Mouse (Mus musculus): ENCODE measurements around the gene Antxr2. TPM values are rescaled to one million over a fixed set of nuclear protein-coding genes. Genes with fewer than 3 reads are reported as not detected.

Gene Antxr2
- total RNA-seq, 4 experiments from 2014 or later = 4.5 to 8.2 (median 6.0) TPM

DNA sequence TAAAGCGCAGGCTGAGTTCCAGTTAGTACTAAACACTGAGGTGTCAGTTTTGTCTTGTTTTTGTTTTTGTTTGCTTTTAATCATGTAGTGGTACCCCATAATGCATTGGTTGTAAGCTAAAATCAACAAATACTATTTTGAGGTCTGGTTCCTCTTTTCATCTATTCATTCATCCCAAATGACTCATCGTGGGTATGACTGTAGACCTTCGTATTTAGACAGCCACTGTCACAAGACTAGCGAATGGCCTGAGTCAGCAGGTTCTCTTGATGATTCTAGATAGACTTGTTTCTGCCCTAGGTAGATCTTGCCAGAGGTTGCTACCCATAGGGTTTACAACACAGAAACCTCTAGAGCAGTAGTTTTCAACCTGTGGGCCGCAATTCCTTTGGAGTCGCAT, 116.9 kb downstream of the Antxr2 start:
- DNase-seq (ENCODE audit: low spot score in 2 of 2) = no peak

DNA sequence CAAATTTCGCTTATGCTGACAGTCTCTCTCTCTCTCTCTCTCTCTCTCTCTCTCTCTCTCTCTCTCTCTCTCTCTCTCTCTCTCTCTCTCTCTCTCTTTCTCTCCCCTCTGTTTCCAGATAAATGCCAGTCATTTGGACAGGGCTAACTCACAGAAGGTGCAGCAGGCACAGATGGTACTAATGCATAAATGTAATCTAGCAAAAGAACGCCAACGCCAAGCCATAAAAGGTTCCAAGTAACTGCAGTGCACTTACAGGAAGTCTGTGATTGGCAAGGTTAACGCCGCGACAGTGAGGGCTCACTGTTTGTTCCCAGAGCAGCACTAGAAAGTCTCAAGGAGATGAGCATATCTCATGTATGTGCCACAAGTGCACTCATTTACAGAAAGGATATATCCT, 123.4 kb downstream of the Antxr2 start:
- DNase-seq (ENCODE audit: low spot score in 2 of 2) = no peak

DNA sequence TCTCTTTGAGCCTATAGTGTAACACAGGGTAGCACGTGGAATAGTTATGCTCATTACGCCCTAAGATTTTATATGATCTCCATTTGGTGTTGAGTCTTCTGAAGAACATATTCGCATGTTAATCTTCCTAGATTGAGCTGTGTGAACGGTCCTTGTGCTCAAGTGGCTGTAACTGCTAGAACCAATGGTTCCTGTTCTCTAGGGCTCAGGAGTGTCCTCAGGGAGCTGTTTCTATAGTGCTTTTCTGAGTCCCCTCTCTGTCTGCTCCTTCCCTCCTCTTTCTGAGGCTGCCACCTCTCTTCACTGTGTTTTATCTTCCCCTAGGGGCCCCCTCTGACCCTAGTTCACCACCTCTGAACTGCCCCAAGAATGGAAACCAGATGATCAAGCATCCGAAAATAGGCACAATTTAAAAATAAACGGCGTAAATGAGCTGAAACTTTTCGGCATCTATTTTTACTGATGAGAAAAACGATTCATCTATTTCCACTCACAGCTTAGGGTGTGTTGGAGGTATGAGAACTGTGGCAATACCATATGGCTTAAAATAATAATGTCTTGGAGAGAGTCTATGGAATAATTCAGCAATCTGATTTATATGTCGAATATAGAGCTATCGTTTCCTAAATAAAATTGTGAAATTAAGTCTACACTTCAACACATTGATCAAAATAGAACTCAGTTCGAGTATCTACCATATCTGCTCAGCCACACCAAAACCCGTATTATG, 124.1 kb downstream of the Antxr2 start:
- DNase-seq (ENCODE audit: low spot score in 2 of 2) = no peak

DNA sequence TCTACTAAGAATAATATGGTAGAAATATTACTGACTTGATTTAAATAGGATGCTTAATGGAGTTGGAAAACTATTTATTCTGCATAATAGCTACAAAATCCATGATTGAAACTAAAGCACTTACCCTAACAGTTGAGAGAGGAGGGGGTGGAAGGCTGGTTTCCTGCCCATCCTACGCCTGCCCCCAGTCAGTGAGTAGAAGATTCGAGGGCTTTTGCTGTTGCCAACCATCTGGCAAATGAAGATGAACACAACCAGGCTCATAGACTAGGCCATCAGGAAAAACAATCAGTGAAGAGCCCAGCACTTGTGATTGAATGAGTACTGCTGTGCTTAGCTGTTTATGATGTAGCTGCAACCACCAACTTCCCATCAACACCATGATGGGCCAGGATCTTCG, 125.0 kb downstream of the Antxr2 start:
- DNase-seq (ENCODE audit: low spot score in 2 of 2) = no peak

DNA sequence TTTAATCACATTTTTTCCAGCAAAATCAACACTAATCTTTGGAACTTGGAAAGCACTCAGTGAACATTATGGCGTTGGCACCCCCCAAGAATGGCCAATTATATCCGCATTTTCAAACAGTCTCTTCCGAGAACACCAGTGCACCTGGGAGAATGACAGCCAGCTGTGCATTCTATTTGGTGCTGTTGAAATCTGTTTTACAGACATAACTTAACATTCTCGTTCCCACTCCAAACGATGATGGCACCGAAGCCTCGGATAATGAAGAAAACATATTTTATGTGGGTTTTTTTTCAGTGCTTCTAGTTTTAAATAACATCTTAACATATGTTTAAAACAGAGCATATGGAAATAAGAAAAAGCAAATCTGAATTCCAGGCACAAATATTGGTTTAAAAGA, 129.7 kb downstream of the Antxr2 start:
- no peak for DNase-seq (ENCODE audit: low spot score in 2 of 2)

DNA sequence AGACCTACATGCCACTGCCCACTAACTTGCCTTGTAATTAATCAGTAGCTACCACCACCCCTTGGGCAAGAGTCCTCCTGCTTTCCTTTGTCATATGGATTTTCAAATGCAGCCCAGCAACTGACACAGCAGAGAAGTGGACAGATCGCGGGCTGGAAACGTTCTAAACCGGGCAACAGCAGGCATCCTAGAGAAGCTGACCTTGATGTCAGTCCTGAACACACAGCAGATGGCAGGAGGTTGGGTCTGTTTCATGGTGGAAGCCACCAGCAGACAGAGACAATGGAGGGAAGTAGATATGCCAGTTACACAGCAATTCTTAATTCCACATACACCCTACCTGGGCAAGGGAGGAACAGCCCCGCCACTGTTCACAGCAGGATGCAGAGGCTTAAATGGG, 131.5 kb downstream of the Antxr2 start:
- DNase-seq (ENCODE audit: low spot score in 2 of 2) = no peak

DNA sequence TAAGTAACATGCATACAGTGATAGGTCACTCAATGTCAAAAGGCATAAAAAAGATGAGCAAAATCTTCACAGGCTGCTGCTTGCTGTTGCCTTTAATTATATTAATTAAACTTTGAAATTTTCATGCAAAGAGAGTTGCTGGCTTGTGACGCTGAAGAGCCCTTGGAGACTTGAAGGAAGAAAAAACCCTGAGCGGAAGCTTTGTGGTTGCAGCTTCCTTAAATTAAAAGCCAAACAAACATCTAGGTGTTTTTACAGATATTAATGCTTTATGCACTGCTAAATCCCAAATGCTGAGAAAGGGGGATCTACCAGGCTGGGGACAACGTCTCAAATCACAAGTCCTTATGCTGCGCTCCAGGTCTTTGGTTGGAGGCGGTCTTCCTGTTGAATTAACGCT, 145.4 kb downstream of the Antxr2 start:
- DNase-seq (ENCODE audit: low spot score in 2 of 2) = no peak

DNA sequence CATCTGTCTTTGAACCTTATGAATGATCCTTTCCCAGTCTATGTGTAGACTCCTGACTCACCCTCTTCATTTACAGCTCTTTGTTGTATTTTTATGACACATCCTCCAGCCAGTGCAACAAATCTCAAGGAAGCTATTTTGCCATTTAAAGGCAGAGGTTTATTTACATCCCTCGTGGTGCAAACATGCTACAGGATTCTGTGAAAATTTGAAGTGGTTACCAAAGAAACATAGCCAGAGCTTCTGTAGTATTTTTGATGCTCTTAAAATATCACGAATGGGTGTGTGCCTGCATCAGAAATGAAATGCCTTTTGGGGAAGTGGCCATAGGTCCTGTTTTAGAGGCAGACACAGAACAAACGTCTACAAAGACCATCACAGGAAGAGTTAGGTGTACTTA, 146.7 kb downstream of the Antxr2 start:
- DNase-seq (ENCODE audit: low spot score in 2 of 2) = no peak

DNA sequence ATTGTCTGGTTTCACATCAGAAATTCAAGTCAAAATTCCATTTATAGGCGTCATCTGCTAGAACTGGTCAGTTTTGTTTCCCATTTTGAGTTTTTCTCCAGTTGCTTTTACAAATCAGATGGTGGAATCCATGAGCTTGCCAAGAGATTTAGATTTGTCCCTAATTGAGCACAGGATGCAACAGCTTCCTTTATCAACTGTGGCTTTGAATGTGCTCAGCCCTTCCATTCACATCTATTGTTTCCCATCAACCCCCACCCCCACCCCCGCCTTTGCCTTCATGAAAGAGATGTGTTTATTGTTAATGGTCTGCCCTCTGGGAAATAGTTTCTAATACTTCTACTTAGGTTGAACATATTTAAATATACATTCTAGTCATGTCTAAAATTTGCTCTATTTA, 149.4 kb downstream of the Antxr2 start:
- DNase-seq (ENCODE audit: low spot score in 2 of 2) = no peak

DNA sequence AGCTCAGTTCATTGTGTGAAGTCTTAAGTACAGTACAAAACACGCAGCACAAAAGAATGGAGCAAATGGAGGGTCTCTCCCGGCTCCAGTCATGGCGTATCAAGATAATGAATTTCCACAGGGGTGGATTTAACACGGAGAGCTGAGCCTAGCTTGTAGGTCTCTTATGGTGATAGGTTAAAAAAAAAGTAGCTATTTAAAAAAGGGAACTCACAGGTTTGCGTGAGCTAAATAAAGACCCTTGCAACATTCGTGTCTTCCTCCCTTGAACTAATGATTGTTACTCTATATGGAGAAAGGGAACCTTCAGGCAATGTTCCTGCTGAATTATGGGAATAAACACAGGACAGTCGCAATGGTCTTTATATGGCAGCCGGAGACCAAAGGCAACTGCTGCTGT, 150.7 kb downstream of the Antxr2 start:
- no peak for DNase-seq (ENCODE audit: low spot score in 2 of 2)

DNA sequence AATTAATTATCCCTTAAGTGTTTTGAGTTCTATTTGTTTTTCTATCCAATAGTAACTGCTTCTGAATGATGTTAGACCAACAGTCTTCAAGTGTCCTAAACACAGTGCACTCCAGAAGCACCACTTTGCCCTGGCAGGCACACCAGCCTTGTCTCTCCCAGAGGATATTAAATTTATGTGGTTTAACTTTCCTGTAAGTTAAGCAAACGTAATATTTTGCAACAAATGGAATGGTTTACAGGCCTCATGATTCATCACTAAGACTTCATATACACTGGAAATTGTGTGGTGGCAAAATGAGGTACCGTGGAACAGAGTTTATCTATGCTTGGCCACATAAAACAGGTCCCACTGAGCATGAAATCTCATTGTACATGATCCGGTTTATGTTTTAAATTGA, 152.0 kb downstream of the Antxr2 start:
- no peak for DNase-seq (ENCODE audit: low spot score in 2 of 2)

DNA sequence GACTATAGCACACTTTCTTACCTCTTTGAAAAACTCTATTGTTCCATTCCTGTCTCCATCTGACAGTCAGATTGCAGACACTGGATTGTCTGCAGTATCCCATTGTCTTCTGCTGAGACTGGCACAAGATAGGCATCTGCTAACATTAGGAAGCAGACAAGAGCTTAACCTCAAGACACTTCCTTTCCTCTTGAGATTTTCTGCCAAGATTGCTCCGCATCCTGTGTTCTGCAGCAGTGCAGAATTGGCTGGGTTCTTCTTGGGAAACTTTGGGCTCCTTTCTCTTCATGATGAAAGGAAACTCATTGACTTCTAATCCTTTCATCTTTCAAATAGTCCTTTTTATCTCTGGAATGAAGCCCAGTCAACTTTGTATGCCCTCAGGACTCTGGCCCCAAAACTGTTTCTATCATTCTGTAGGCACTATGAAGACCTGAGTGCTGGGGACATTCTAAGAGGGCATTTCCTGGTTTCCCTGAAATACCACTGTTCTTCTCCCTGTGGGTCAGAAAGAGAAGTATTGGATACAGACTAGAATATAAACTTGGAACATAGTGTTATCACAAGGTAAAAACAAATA, 152.5 kb downstream of the Antxr2 start:
- DNase-seq (ENCODE audit: low spot score in 2 of 2) = no peak

DNA sequence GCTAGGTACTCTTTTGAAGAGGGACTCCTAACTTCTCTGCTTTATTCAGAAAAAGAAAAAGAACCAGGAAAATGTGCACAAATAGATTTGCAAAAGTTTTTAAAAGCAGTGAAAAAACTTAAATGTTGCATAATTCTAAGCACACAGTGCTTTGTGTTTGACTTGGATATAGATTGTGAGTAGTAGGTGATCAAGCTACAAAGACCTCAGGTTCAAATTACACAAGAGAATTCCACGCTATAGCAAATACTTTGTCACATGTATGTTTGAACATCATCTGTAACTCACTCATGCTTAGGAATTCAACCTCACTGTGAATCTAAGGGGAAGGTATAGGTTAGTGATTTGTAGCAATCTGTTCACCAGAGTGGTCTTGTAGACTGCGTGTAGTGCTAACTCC, 153.9 kb downstream of the Antxr2 start:
- no peak for DNase-seq (ENCODE audit: low spot score in 2 of 2)

DNA sequence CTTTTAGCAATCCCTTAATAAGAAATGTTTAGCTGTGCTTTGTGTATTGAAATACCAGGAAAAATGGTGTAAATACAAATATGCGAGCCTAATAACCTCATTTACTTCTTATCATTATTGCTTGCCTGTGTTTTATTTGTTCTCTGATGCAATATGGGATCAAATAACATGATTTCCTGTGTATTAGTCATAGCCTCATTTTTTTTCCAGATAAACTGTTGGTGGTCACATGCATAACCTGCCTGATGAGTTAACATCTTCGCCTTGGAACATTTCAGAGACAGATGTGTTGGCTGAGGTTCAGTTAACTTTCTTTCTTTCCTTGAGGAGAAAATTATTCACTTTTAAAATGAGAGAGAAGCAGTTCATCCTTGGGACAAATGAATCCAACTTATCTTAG, 162.9 kb downstream of the Antxr2 start:
- DNase-seq (ENCODE audit: low spot score in 2 of 2) = no peak

DNA sequence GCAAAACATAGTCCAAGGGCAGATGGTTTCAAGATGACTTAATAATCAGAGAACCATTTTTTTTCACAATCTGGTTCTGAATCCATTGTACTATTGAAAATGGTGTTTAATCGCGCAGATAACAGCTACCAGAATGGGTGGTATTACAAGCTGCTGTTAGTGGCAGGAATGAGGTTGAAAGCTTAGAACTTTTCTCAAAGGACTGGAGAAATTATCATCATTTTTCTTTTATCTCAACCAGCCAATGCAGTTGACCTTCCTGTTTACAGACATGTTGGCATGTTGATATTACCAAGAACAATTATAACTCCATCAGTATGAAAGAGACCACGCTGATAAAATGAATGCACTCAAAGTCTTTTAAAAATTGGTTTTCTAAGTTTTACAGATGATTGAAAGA, 163.9 kb downstream of the Antxr2 start:
- DNase-seq (ENCODE audit: low spot score in 2 of 2) = no peak

DNA sequence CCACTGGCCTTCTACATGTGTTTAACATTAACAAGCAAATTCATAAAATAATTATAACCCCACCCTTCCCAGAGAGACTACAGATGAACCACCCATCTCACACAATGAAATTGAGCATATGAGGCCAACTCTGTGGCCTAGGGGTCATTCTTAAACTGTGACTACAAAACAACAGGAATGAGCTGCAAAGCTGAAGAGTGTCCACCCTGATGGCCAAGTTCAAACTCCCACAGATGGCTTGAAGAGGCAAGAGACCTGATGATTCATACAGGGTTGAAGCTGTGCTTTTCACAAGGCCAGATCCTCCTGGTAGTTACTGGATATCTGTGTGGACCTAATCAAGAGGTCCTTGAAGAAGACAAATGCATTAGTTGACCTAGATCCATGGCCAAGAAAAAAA, 173.7 kb downstream of the Antxr2 start:
- peak; percentile 13 to 15 for DNase-seq (ENCODE audit: low spot score in 2 of 2)

DNA sequence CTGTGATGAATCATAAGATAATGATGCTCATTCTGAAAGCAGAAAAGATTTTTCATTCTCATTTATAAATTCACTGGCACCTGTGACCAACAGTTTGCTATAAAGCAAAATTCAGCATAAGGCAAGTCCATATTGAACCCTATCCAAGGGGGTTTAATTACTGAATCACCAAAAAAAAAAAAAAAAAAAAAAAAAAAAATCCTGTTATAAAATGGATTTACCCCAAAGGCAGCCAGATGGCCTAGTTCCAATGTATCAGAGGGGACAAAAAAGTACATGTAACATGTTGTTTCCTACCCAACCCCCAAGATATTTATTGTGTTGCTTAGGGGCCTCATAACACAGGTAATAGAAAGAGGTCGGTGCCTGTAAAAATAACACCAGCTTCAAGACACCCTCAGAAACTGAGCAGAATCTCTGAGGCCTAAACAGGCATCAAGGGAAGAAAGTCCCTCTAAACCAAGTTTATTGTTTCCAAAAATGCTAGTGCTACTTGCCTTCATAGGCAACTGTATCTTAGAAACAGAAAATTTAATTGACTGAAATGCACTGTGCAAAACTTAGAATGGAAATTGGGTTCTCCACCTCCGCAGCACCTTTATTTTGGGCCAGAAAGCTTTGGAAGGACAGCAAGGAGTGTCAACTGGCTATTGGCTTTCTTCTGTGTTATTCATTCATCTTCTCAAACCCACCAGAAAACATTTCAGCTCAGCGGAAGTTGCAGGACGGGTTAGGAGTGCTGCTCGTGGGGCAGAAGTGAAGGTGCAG, 178.7 kb downstream of the Antxr2 start:
- no peak for DNase-seq (ENCODE audit: low spot score in 2 of 2)

DNA sequence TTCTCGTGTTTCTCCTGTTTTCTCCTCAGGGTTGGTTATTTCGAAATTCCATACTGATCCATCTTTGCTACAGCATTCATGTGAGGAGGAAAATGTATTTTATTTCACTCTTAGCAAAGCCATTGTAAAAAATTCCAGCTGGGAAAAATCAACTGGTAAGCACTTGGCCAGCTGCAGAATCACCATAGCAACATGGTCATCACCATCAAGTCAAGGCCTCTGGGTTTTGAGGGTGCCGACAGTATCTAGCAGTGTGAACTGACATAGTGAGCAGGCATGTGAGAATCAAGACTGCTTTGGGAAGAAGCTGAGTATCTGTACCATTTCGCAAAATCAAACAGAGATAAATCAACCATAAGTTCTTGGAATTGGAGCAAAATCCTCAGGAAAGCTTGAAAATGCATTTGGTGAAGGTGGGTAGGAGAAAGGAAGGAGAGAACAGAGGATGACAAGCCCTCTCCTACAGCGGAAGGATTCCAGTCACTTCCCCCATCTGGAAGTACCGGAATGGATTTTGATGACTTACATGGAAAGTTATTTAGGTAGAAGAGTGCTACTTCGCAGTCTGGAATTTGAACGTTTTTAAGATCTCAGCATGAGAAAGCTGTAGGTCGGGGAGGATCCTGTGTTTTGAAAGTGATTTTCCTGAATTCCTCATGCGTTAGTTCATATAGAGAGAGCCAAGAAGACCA, 183.5 kb downstream of the Antxr2 start:
- DNase-seq (ENCODE audit: low spot score in 2 of 2) = peak in 1 of 2 experiments; percentile 26

DNA sequence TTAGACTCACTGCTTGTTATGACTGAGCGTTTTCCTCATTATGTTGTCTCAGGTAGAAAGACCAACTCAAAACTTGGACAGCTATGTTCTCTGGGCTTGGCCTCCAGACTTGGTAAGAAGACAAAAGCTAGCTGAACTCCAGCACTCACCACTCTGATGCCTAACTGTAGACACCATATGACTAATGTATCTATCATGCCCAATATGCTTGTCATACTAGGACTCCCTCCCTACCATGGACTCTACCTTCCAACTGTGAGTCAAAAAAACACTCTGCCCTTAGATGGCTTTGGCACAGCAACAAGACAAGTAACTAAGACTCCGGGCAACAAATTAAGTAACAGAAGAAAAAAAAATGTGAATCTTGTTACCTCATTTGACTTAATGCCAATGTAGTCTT, 184.3 kb downstream of the Antxr2 start:
- no peak for DNase-seq (ENCODE audit: low spot score in 2 of 2)

DNA sequence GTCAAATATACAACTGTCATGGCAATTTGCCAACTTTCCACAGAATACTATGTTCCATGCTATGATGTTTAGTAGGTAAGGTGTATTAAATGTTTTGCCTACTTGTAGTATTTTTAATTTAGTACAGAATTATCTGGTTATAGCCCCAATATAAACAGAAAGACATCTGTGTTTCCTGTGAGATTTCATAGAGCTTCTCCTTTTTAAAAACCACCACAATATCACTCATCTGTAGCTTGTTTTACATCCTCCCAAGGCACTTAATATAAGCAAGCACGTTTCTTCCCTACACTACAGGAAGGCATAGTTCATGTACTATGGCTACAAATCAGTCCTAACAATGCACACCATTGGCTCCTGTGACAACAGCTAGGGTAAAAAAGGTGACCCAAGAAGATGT, 188.8 kb downstream of the Antxr2 start:
- no peak for DNase-seq (ENCODE audit: low spot score in 2 of 2)

DNA sequence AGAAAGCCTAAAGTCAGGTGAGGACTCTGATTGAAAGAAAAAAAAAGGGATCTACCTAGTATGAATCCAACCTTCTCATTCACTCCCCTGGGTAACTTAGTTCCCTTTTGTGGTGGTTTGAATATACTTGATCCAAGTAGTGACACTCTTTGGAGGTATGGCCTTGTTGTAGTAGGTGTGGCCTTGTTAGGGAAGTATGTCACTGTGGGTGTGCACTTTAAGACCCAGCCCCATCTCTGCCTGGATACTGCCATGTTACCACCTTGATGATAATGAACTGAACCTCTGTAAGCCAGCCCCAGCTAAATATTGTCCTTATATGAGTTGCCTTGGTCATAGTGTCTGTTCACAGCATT, 190.9 kb downstream of the Antxr2 start:
- no peak for DNase-seq (ENCODE audit: low spot score in 2 of 2)

DNA sequence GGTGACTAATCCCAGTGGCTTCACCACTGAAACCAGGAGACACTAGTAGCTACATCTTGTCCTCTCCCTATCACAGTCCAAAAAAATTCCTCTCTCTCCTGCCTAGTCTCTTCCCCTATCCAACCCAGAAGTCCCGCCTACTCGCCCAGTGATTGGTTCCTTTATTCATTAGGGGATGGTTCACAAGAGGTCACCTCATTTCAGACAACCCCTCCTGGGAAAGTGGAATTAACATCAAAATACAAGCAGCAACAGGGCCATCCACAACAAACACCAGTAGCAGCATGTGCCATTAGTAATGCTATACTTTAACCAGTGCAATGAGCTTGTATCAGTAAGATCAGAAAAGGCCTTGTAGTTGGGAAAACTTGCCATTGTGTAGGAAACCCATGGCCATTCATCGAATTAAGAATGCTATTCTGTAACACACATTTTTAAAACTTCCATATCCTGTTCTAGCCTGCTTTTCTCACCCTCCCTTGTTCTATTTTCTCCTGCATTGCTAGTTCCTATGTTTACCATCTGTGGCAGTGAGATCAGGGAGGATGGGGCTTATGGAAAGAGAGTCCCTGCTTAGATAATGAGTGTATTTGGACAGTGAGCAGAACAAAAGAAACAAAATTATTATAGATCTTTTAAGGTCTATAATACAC, 191.4 kb downstream of the Antxr2 start:
- DNase-seq (ENCODE audit: low spot score in 2 of 2) = no peak

Data from gastrocnemius, adult 8-10 months (tissue).